Mouse (Mus musculus) lung, embryonic 16.5 days (tissue): Measurements from ENCODE around the gene Tgm7. TPM values are rescaled to one million over a fixed set of nuclear protein-coding genes. Genes with fewer than 3 reads are reported as not detected.

ENCODE experiments used
- ATAC-seq: fragments of 200-750 bp; cut with Nextera tagmentation; 2 replicates; pipeline ENCODE4 v1.8.0; 2017; ENCODE audit warnings: low read depth, mild to moderate bottlenecking, moderate library complexity
- H3K27ac ChIP-seq: fragments of 300-500 bp; sonication (generic); 2 replicates; pipeline ENCODE4 v1.5.1; 2014; ENCODE audit warnings: mild to moderate bottlenecking, control low read depth, low read length
- H3K27me3 ChIP-seq: fragments of 300-500 bp; sonication (generic); 2 replicates; pipeline ENCODE4 v1.6.1; 2014; ENCODE audit warnings: low read depth, low read length, mixed read lengths; ENCODE audit not compliant: control insufficient read depth, insufficient read depth
- H3K36me3 ChIP-seq: fragments of 300-500 bp; sonication (generic); 2 replicates; pipeline ENCODE4 v1.6.1; 2014; ENCODE audit warnings: low read length; ENCODE audit not compliant: control insufficient read depth, insufficient read depth
- H3K4me1 ChIP-seq: fragments of 300-500 bp; sonication (generic); replicated peaks from 2 replicates; pipeline ENCODE4 v1.6.1; 2014; ENCODE audit warnings: low read length, mixed read lengths; ENCODE audit not compliant: control insufficient read depth, insufficient read depth
- H3K4me2 ChIP-seq: fragments of 300-500 bp; sonication (generic); 2 replicates; pipeline ENCODE4 v1.6.1; 2014; ENCODE audit warnings: low read depth, low read length, control low read depth
- H3K4me3 ChIP-seq: fragments of 300-500 bp; sonication (generic); 2 replicates; pipeline ENCODE4 v1.5.1; 2014; ENCODE audit warnings: mild to moderate bottlenecking, low read length, control low read depth
- H3K9ac ChIP-seq: fragments of 300-500 bp; sonication (generic); 2 replicates; pipeline ENCODE4 v1.6.1; 2014; ENCODE audit warnings: low read length, control low read depth
- H3K9me3 ChIP-seq: fragments of 300-500 bp; sonication (generic); 2 replicates; pipeline ENCODE4 v1.6.1; 2016; ENCODE audit warnings: low read length; ENCODE audit not compliant: control insufficient read depth
- WGBS: fragments of 180-500 bp; shearing (Covaris S2); extraction: QIAGEN DNeasy Blood & Tissue Kit; methylation state at CpG from one replicate; pipeline ENCODE4 v1.1.7; 2014; 5-methylcytosine and 5-hydroxymethylcytosine counted together
- polyA plus RNA-seq: library from polyadenylated mRNA; unstranded; fragments of >200 nt; fragmentation: Nextera tagmentation; extraction: Ambion mirVana; gene quantifications from 2 replicates; pipeline ENCODE4 v1.2.1, GENCODE M21; 2015

Tgm7 gene
- polyA plus RNA-seq, 1 experiment from 2014 or later, result not detected

- H3K36me3 ChIP-seq, result no peaks in the 10 kb centered on the region
- no peak overlapping the region for H3K27ac ChIP-seq
- no peaks in the 10 kb centered on the region for H3K9me3 ChIP-seq
- no peak for ATAC-seq
- WGBS, result 81% methylated on average over 3 of the region's 3 CpGs
- H3K4me2 ChIP-seq, result no peak overlapping the region
- H3K27me3 ChIP-seq, result no peaks in the 10 kb centered on the region
- no peak overlapping the region for H3K4me3 ChIP-seq
- 0 out of 2 replicates have a peak, but pooled peaks cover 2% of the 10 kb centered on the region for H3K4me1 ChIP-seq
- H3K9ac ChIP-seq, result no peak overlapping the region
Observed at GRCm38 (mm10) chr2:121088507-121088906, 21.1 kb downstream of the Tgm7 start.

- no peak within 1 kb of the TSS for H3K4me3 ChIP-seq
- H3K36me3 ChIP-seq, result no peaks in the 10 kb centered on the region
- H3K27ac ChIP-seq, result no peak within 1 kb of the TSS
- H3K27me3 ChIP-seq, result no peaks in the 10 kb centered on the region
- WGBS, result 25% methylated on average over 6 of the region's 6 CpGs
- H3K4me1 ChIP-seq, result 0 out of 2 replicates have a peak, but pooled peaks cover 2% of the 10 kb centered on the region
- H3K9ac ChIP-seq, result no peak within 1 kb of the TSS
- ATAC-seq, result no peak
- no peaks in the 10 kb centered on the region for H3K9me3 ChIP-seq
- no peak within 1 kb of the TSS for H3K4me2 ChIP-seq
Observed at GRCm38 (mm10) chr2:121085480-121086185, 24.0 kb downstream of the Tgm7 start, which contains the start of gene Tgm5. Tgm5 (minus strand) TSS chr2:121085841.

GRCm38 (mm10) chr2:121082626-121083025, 27.0 kb downstream of the Tgm7 start:
- no peak overlapping the region for H3K4me2 ChIP-seq
- no peak overlapping the region for H3K9ac ChIP-seq
- H3K36me3 ChIP-seq, result no peaks in the 10 kb centered on the region
- no peak overlapping the region for H3K4me3 ChIP-seq
- no peaks in the 10 kb centered on the region for H3K9me3 ChIP-seq
- H3K4me1 ChIP-seq, result 0 out of 2 replicates have a peak, but pooled peaks cover 2% of the 10 kb centered on the region
- no peaks in the 10 kb centered on the region for H3K27me3 ChIP-seq
- no peak for ATAC-seq
- no peak overlapping the region for H3K27ac ChIP-seq
- WGBS, result 84% methylated on average over 1 of the region's 1 CpGs

GRCm38 (mm10) chr2:121074747-121075146, 34.8 kb downstream of the Tgm7 start:
- H3K9me3 ChIP-seq, result no peaks in the 10 kb centered on the region
- H3K36me3 ChIP-seq, result no peaks in the 10 kb centered on the region
- no peaks in the 10 kb centered on the region for H3K4me1 ChIP-seq
- H3K9ac ChIP-seq, result no peak overlapping the region
- H3K27me3 ChIP-seq, result no peaks in the 10 kb centered on the region
- H3K27ac ChIP-seq, result no peak overlapping the region
- no peak overlapping the region for H3K4me2 ChIP-seq
- 69% methylated on average over 7 of the region's 7 CpGs for WGBS
- no peak for ATAC-seq
- H3K4me3 ChIP-seq, result no peak overlapping the region

- no peak overlapping the region for H3K4me2 ChIP-seq
- WGBS, result 56% methylated on average over 6 of the region's 6 CpGs
- H3K9me3 ChIP-seq, result no peaks in the 10 kb centered on the region
- H3K27me3 ChIP-seq, result no peaks in the 10 kb centered on the region
- no peak overlapping the region for H3K27ac ChIP-seq
- H3K4me1 ChIP-seq, result no peaks in the 10 kb centered on the region
- no peak overlapping the region for H3K4me3 ChIP-seq
- H3K9ac ChIP-seq, result no peak overlapping the region
- H3K36me3 ChIP-seq, result no peaks in the 10 kb centered on the region
- peak; percentile 66 for ATAC-seq
Observed at GRCm38 (mm10) chr2:121071871-121072270, 37.7 kb downstream of the Tgm7 start.

- Histone ChIP-seq H3K27ac (no peak overlapping the region), H3K9ac (no peak overlapping the region), H3K4me3 (no peak overlapping the region), H3K4me2 (no peak overlapping the region), H3K4me1 (no peaks in the 10 kb centered on the region), H3K9me3 (no peaks in the 10 kb centered on the region), H3K27me3 (no peaks in the 10 kb centered on the region), H3K36me3 (no peaks in the 10 kb centered on the region)
- WGBS, result 49% methylated on average over 6 of the region's 6 CpGs
- ATAC-seq, result no peak
Observed at GRCm38 (mm10) chr2:121069506-121069905, 40.1 kb downstream of the Tgm7 start.

- no peak overlapping the region for H3K27ac ChIP-seq
- no peaks in the 10 kb centered on the region for H3K9me3 ChIP-seq
- H3K27me3 ChIP-seq, result no peaks in the 10 kb centered on the region
- H3K4me2 ChIP-seq, result no peak overlapping the region
- H3K9ac ChIP-seq, result no peak overlapping the region
- H3K4me3 ChIP-seq, result no peak overlapping the region
- ATAC-seq, result no peak
- H3K4me1 ChIP-seq, result no peaks in the 10 kb centered on the region
- 47% methylated on average over 4 of the region's 4 CpGs for WGBS
- no peaks in the 10 kb centered on the region for H3K36me3 ChIP-seq
Observed at GRCm38 (mm10) chr2:121067116-121067515, 42.5 kb downstream of the Tgm7 start.

GRCm38 (mm10) chr2:121061315-121061714, 48.3 kb downstream of the Tgm7 start:
- no peak for ATAC-seq
- H3K4me3 ChIP-seq, result no peak overlapping the region
- 60% methylated on average over 2 of the region's 2 CpGs for WGBS
- H3K4me1 ChIP-seq, result no peaks in the 10 kb centered on the region
- H3K9ac ChIP-seq, result no peak overlapping the region
- no peaks in the 10 kb centered on the region for H3K27me3 ChIP-seq
- no peak overlapping the region for H3K27ac ChIP-seq
- no peak overlapping the region for H3K4me2 ChIP-seq
- no peaks in the 10 kb centered on the region for H3K36me3 ChIP-seq
- H3K9me3 ChIP-seq, result no peaks in the 10 kb centered on the region

- no peaks in the 10 kb centered on the region for H3K4me1 ChIP-seq
- H3K9ac ChIP-seq, result no peak overlapping the region
- no peak overlapping the region for H3K4me2 ChIP-seq
- no peak overlapping the region for H3K27ac ChIP-seq
- WGBS, result 40% methylated on average over 6 of the region's 6 CpGs
- H3K27me3 ChIP-seq, result no peaks in the 10 kb centered on the region
- ATAC-seq, result no peak
- H3K36me3 ChIP-seq, result no peaks in the 10 kb centered on the region
- no peak overlapping the region for H3K4me3 ChIP-seq
- H3K9me3 ChIP-seq, result no peaks in the 10 kb centered on the region
Observed at GRCm38 (mm10) chr2:121057997-121058396, 51.6 kb downstream of the Tgm7 start.
